Mouse (Mus musculus) thymus, postnatal 25 days (tissue): ENCODE measurements around the gene Pi4ka.

ENCODE experiments used
- DNase-seq: peaks from one replicate; pipeline ENCODE4 v3.0.0; 2022

Gene Pi4ka

GRCm38 (mm10) chr16:17271124-17271523, 135.0 kb downstream of the Pi4ka start:
- peak; percentile 58 for DNase-seq

GRCm38 (mm10) chr16:17269872-17270271, 136.2 kb downstream of the Pi4ka start:
- no peak for DNase-seq

- DNase-seq = no peak
Measured at GRCm38 (mm10) chr16:17267937-17268336, 138.2 kb downstream of the Pi4ka start.

DNA sequence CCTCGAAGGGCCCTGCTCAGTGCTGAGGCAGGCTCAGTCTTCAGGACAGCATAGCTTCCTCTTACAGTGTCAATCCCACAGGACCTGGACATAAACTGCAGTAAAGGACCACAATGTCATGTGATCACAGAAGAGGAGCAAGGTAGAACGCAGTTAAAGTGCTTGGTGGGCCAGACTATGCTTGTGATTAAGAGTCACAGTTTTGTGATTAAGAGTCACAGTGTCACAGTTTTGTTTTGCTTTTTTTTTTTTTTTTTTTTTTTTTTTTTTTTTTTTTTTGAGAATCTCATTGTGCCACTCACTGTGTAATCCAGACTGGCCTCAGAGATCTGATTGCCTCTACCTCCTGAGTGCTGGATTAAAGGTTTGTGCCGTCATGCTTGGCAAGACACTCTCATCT, 140.0 kb downstream of the Pi4ka start:
- no peak for DNase-seq

DNA sequence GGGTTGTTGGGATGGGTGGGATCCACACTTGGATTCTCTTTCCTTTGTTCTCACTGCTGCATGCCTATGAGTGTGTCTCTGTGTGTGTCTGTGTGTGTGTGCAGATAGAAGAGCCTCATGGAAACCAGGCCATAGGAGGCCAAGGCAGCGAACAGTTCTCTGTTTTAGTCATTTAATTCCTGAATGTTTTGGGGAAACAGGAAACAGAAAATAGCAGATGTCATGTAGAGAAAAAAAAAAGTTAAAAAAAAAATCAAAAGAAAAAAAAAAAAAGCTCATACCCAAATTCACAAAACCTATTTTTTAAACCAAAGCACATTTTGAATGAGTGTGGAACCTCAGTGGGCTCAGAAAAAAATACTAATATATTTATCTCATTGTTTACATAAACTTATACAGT, 144.8 kb downstream of the Pi4ka start:
- no peak for DNase-seq

GRCm38 (mm10) chr16:17258917-17259316, 147.2 kb downstream of the Pi4ka start:
- DNase-seq = no peak

DNA sequence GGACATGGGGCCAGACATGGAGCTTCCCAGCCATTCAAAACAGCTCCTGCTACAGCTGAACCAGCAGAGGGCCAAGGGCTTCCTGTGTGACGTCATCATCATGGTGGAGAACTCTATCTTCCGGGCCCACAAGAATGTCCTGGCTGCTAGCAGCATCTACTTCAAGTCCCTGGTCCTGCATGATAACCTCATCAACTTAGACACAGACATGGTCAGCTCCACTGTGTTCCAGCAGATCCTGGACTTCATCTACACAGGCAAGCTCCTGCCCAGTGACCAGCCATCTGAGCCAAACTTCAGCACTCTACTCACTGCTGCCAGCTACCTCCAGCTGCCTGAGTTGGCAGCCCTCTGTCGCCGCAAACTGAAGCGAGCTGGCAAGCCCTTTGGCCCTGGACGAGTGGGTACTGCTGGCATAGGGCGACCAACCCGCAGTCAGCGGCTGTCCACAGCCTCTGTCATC, 148.7 kb downstream of the Pi4ka start:
- DNase-seq = no peak

DNA sequence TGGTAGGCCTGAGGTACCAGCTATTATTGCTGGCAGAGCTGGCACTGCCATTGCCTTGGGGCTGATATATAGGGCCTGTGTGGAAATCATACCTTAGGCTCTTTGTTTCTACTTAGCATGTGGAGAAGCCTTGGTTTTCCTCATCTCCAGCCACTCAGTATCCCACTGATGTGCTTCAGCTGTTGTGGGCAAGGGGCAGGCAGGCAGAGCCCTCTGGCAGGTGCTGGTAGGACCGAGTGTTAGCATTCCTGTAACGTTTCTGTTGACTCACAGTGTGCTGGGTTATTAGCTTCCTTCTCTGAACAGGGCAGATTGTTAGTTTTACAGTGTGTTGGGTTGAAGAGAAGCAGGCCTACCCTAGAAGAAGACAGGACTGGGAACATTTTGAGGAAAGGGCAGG, 150.8 kb downstream of the Pi4ka start:
- no peak for DNase-seq

DNA sequence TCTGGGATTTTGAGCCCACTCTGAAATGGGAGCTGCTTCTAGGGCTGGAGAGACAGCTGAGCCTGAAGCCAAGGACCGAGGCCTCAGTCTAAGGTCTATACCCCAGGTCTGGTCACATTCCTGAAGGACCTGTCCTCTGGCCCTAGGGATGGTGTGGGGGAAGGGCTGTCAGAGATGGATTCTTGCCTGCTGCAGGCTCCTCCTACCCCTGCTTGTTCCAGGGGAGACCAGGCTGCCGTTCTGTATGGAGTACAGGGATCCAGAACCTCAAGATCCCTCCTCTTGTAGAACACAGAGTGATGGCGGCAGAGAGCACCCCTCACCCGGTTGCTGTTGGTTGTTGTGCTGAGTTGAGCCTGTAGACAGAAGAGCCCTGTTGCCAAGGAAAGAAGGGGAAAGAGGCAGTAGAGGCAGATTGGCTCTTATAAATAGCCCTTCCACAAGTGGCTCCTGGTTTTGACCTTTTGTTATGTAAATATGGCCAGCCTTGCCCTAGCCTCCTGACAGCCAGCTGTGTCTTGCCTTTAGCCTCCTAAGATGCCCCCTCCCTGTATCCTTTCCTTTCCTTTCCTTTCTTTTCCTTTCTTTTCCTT, 152.0 kb downstream of the Pi4ka start:
- no peak for DNase-seq

- DNase-seq = no peak
Measured at GRCm38 (mm10) chr16:17252841-17253240, 153.3 kb downstream of the Pi4ka start.

- DNase-seq = no peak
Measured at GRCm38 (mm10) chr16:17252086-17252726, 153.9 kb downstream of the Pi4ka start.

DNA sequence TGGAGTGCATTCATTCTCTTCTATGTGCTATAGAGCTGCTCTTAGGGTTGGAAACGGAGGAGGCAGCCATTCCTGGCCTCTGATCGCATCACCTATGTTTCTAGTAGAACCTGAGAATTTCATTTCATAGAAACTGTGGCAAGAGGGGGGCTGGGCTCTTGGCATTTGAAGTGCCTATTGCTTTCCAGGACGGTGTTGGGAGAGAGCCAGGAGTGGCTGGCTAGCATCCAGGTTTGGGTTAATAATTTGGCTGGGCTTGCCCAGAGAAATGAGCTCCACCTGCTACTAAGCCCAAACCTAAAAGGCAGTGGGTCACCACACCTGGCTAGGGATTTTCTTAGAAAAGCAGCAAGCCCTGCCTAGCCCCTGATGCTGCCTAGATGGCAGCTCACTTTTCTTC, 154.6 kb downstream of the Pi4ka start:
- no peak for DNase-seq

GRCm38 (mm10) chr16:17249135-17249534, 157.0 kb downstream of the Pi4ka start:
- DNase-seq = no peak

DNA sequence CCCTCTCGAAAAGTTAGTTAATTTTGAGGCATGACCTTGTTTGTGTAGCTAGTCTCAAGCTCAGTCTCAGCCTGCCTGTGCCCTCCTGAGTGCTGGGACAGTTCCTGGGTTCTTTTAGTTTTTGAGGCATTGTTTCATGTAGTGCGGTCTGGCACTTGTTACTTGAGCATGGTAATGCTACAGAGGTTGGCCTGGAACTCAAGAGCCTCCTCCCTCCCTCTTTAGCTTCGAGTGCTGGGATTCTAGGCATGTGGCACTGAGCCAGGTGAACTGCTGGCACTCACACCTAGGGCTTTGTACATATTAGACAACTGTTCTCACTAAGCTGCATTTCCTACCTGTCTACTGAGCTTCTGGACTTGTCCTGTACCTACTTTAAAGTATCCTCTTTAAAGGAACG, 158.4 kb downstream of the Pi4ka start:
- no peak for DNase-seq

GRCm38 (mm10) chr16:17244996-17245395, 161.1 kb downstream of the Pi4ka start:
- no peak for DNase-seq

DNA sequence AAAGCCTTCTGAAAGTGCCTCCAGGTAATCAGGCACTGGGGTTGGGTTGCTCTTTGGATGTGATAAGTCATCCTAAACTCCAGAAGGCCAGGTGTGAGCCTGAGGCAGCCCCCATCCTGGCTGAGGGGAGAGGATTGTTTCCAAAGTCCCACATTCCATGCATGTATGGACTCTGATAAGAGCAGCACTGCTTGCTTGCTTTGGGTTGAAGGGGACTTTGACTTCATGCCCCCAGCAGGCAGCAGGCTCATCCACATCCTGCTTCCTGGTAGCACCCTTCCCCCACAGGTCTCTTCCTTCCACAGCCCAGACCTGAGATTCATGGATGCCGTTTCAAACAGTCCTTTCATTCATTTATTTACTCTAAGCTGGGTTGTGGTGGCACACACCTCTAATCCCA, 162.4 kb downstream of the Pi4ka start:
- no peak for DNase-seq

- no peak for DNase-seq
Measured at GRCm38 (mm10) chr16:17239409-17239808, 166.7 kb downstream of the Pi4ka start.

GRCm38 (mm10) chr16:17237634-17238033, 168.5 kb downstream of the Pi4ka start:
- no peak for DNase-seq

DNA sequence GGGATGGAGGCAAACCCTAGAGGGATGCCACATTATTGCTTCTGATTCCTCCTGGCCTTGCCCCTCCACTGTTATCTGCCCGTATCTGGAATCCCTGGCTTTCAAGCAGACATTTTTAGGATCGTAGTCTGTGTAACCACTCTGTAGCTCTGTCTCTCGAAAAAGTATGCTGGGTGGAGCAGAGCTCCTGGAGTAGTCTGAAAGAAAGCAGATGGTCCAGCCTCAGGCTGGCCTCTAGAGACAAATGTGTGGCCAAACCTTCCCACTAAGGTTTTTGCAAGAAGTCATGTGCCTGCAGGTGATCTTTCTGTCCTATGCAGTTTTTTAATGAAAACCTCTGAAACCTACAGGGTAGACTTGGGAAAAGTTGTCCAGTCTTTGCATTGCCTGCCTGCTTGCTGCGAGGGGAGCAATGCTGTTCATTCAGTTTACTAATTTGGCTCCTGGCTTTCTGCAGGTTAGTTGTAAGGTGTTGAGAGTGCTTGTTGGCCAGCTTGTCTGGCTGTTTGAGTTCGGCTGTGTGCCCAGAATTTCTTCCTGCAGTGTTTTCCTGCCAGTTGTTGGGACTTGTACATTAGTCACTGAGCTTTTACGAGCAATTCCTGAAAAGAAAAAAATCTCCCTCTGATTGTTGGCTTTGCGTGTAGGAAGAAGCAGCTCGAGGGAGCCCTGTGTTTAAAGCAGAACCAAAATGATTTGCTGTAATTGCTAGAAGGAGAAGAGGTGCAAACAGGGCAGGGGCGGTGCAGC, 171.0 kb downstream of the Pi4ka start:
- no peak for DNase-seq

- DNase-seq = peak; percentile 27
Measured at GRCm38 (mm10) chr16:17234499-17234895, 171.6 kb downstream of the Pi4ka start.

DNA sequence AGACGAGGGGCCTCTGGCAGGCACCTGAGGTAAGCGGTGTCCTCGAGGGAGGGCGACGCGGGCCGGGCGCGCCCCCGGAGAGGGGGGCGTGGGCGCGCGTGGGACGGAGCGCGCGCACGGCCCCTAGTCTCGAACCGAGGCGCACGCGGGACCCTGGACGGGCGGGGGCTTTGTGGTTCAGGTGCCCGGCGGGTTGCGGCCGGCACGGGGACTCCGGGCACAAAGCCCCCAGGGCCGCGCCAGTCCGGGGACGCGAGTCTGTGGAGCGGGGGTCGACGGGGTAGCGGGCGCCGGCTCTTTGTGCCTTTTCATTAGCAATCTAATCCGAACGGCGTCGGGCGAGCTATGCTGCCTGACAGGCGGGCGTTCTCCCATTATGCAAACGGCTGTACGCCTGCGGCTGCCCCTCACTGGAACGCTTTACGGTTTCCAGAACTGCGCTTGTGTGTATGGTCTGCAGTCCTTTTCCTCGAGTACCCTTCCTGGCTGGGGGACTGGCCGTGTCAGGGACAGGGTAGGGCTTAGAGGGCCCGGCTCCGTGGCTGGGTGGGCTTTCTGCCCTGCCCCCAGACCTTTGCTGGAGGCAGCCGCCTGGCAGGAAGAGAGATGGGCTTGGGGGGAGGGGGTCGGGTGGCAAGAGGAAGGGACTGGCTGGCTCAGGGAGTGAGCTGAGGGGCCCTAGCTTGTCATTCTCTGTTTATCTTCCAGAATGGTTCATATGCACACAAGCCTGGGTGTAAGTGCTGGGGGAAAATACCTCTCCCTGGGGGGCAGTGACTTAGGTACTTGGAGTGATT, 172.2 kb downstream of the Pi4ka start:
- peak; percentile 64 for DNase-seq

GRCm38 (mm10) chr16:17232794-17233701, 173.1 kb downstream of the Pi4ka start, which contains the start of gene Hic2:
Gene Hic2, plus strand, starts transcription at chr16:17233572.
- peak; percentile 92 for DNase-seq
